Mouse (Mus musculus): ENCODE results near the gene Pogk.

DNA sequence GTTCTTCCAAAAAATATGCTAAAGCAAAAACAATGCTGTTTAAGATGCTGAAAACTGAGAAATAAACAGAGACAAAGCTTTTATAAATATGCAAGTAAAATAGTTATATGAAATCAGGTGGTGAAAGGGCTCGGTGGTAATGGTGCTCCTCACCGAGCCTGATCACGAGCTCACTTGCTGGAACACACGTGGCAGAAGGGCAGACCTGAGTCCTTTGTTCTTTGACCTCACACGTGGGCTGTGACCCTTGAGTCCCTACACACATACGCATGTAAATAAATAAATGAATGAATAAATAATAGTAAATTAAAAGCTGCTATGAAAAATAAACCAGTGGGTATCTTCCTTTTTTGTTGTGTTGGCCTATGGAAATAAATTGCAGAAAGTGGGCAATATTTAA is 32.5 kb downstream of the Pogk start:
- TF ChIP-seq CTCF (IDR thresholded peaks at IDR 0.05; ENCODE audit: extremely low read depth, insufficient read depth, insufficient read length, insufficient replicate concordance) = no peak
- TF ChIP-seq POLR2A (IDR thresholded peaks at IDR 0.05; ENCODE audit: low read depth, low read length) = no peak

All from spleen, adult 2 months (tissue).